Mouse (Mus musculus) hindbrain, embryonic 13.5 days (tissue): ENCODE results near the gene Abat. TPM values are rescaled to one million over a fixed set of nuclear protein-coding genes. Genes with fewer than 3 reads are reported as not detected.

ENCODE experiments used
- ATAC-seq: fragments of 200-750 bp; cut with Nextera tagmentation; 2 replicates; pipeline ENCODE4 v1.8.0; 2017; ENCODE audit warnings: moderate TSS enrichment; ENCODE audit not compliant: low FRiP score
- H3K27ac ChIP-seq: fragments of 300-500 bp; sonication (generic); 2 replicates; pipeline ENCODE4 v1.5.1; 2015; ENCODE audit warnings: inconsistent platforms, mild to moderate bottlenecking, moderate library complexity
- H3K27me3 ChIP-seq: fragments of 300-500 bp; sonication (generic); 2 replicates; pipeline ENCODE4 v1.6.1; 2015; ENCODE audit warnings: mild to moderate bottlenecking, inconsistent platforms
- H3K36me3 ChIP-seq: fragments of 300-500 bp; sonication (generic); 2 replicates; pipeline ENCODE4 v1.6.1; 2015; ENCODE audit warnings: mild to moderate bottlenecking, inconsistent platforms
- H3K4me1 ChIP-seq: fragments of 300-500 bp; sonication (generic); replicated peaks from 2 replicates; pipeline ENCODE4 v1.6.1; 2015; ENCODE audit warnings: inconsistent platforms
- H3K4me2 ChIP-seq: fragments of 300-500 bp; sonication (generic); 2 replicates; pipeline ENCODE4 v1.6.1; 2015; ENCODE audit warnings: inconsistent platforms, mild to moderate bottlenecking, moderate library complexity
- H3K4me3 ChIP-seq: fragments of 300-500 bp; sonication (generic); 2 replicates; pipeline ENCODE4 v1.5.1; 2015; ENCODE audit warnings: mild to moderate bottlenecking, inconsistent platforms
- H3K9ac ChIP-seq: fragments of 300-500 bp; sonication (generic); 2 replicates; pipeline ENCODE4 v1.6.1; 2015; ENCODE audit warnings: mild to moderate bottlenecking, inconsistent platforms
- H3K9me3 ChIP-seq: fragments of 300-500 bp; sonication (generic); 2 replicates; pipeline ENCODE4 v1.6.1; 2016; ENCODE audit warnings: inconsistent platforms
- WGBS: fragments of 180-500 bp; shearing (Covaris S2); methylation state at CpG from one replicate; pipeline ENCODE4 v1.1.7; 2015; 5-methylcytosine and 5-hydroxymethylcytosine counted together
- polyA plus RNA-seq: library from polyadenylated mRNA; unstranded; fragments of >200 nt; fragmentation: Nextera tagmentation; extraction: Ambion mirVana; gene quantifications from 2 replicates; pipeline ENCODE4 v1.2.1, GENCODE M21; 2015

Abat gene
- polyA plus RNA-seq, 1 experiment from 2014 or later, result 88.3 TPM

GRCm38 (mm10) chr16:8613447-8613846, 100.2 kb downstream of the Abat start:
- Histone ChIP-seq H3K27me3 (peaks cover 39% of the 10 kb centered on the region; the same call in 1 of the 2 replicates), H3K4me1 (no peaks in the 10 kb centered on the region), H3K27ac (no peak overlapping the region), H3K4me2 (no peak overlapping the region), H3K9ac (no peak overlapping the region), H3K36me3 (peaks cover 82% of the 10 kb centered on the region), H3K9me3 (no peaks in the 10 kb centered on the region), H3K4me3 (no peak overlapping the region)
- WGBS, result 88% methylated on average over 3 of the region's 3 CpGs
- ATAC-seq, result no peak

- Histone ChIP-seq H3K27me3 (peaks cover 56% of the 10 kb centered on the region), H3K9me3 (no peaks in the 10 kb centered on the region), H3K9ac (no peak overlapping the region), H3K4me3 (no peak overlapping the region), H3K27ac (no peak overlapping the region), H3K4me2 (no peak overlapping the region), H3K36me3 (peaks cover 72% of the 10 kb centered on the region), H3K4me1 (no peaks in the 10 kb centered on the region)
- 14% methylated on average over 10 of the region's 10 CpGs for WGBS
- ATAC-seq, result no peak
These were observed 106.6 kb downstream of the Abat start for GRCm38 (mm10) chr16:8619659-8620314.

- no peak overlapping the region for H3K4me3 ChIP-seq
- ATAC-seq, result no peak
- WGBS, result 77% methylated on average over 16 of the region's 16 CpGs
- H3K9ac ChIP-seq, result no peak overlapping the region
- peaks cover 67% of the 10 kb centered on the region for H3K36me3 ChIP-seq
- no peaks in the 10 kb centered on the region for H3K9me3 ChIP-seq
- H3K27me3 ChIP-seq, result peaks cover 50% of the 10 kb centered on the region
- no peak overlapping the region for H3K27ac ChIP-seq
- no peak overlapping the region for H3K4me2 ChIP-seq
- no peaks in the 10 kb centered on the region for H3K4me1 ChIP-seq
These were observed 107.3 kb downstream of the Abat start for GRCm38 (mm10) chr16:8620315-8621115.

GRCm38 (mm10) chr16:8630419-8630818, 117.2 kb downstream of the Abat start:
- Histone ChIP-seq H3K9me3 (no peaks in the 10 kb centered on the region), H3K4me3 (no peak overlapping the region), H3K4me1 (peaks cover 2% of the 10 kb centered on the region; the same call in 1 of the 2 replicates), H3K4me2 (no peak overlapping the region), H3K27me3 (no peaks in the 10 kb centered on the region), H3K36me3 (peaks cover 42% of the 10 kb centered on the region), H3K27ac (no peak overlapping the region), H3K9ac (no peak overlapping the region)
- WGBS, result 83% methylated on average over 2 of the region's 2 CpGs
- no peak for ATAC-seq

GRCm38 (mm10) chr16:8631428-8631827, 118.2 kb downstream of the Abat start:
- WGBS, result 91% methylated on average over 5 of the region's 5 CpGs
- Histone ChIP-seq H3K27me3 (no peaks in the 10 kb centered on the region), H3K36me3 (peaks cover 47% of the 10 kb centered on the region), H3K4me1 (peaks cover 12% of the 10 kb centered on the region), H3K4me3 (no peak overlapping the region), H3K27ac (no peak overlapping the region), H3K4me2 (no peak overlapping the region), H3K9me3 (no peaks in the 10 kb centered on the region), H3K9ac (no peak overlapping the region)
- no peak for ATAC-seq

- 0% methylated on average over 13 of the region's 13 CpGs for WGBS
- no peaks in the 10 kb centered on the region for H3K27me3 ChIP-seq
- no peak; the same call in 1 of the 2 replicates for ATAC-seq
These were observed 123.6 kb downstream of the Abat start for GRCm38 (mm10) chr16:8636867-8637216.

GRCm38 (mm10) chr16:8637217-8638051, 124.2 kb downstream of the Abat start, which contains the start of the genes Pmm2 and Tmem186:
Gene Pmm2, plus strand, starts transcription at chr16:8637674.
Gene Tmem186, minus strand, starts transcription at chr16:8637712.
- ATAC-seq, result peak; percentile 94
- H3K4me1 ChIP-seq, result peaks cover 28% of the 10 kb centered on the region
- peak within 1 kb of the TSS; percentile 94 for H3K4me2 ChIP-seq
- whole genome bisulfite sequencing, result under 1% methylated on average over 59 of the region's 59 CpGs
- peaks cover 40% of the 10 kb centered on the region for H3K36me3 ChIP-seq
- peak within 1 kb of the TSS; percentile 85 for H3K4me3 ChIP-seq
- H3K9ac ChIP-seq, result peak within 1 kb of the TSS; percentile 79
- H3K27me3 ChIP-seq, result no peaks in the 10 kb centered on the region
- peak within 1 kb of the TSS; percentile 84 for H3K27ac ChIP-seq
- no peaks in the 10 kb centered on the region for H3K9me3 ChIP-seq

More at GRCm38 (mm10) chr16:8636867-8637216, 123.6 kb downstream of the Abat start:
- Histone ChIP-seq H3K9ac (peak overlapping the region; percentile 79), H3K4me2 (peak overlapping the region; percentile 94), H3K27ac (peak overlapping the region; percentile 84), H3K36me3 (peaks cover 46% of the 10 kb centered on the region), H3K4me3 (peak overlapping the region; percentile 85), H3K9me3 (no peaks in the 10 kb centered on the region), H3K4me1 (peaks cover 28% of the 10 kb centered on the region)

- 52% methylated on average over 7 of the region's 7 CpGs for WGBS
- H3K9me3 ChIP-seq, result no peaks in the 10 kb centered on the region
- peak overlapping the region; percentile 94 for H3K4me2 ChIP-seq
- peaks cover 41% of the 10 kb centered on the region for H3K36me3 ChIP-seq
- no peaks in the 10 kb centered on the region for H3K27me3 ChIP-seq
- peaks cover 28% of the 10 kb centered on the region for H3K4me1 ChIP-seq
- no peak overlapping the region; the same call in 1 of the 2 replicates for H3K27ac ChIP-seq
- peak overlapping the region; percentile 79 for H3K9ac ChIP-seq
- H3K4me3 ChIP-seq, result peak overlapping the region; percentile 85
- ATAC-seq, result no peak; the same call in 1 of the 2 replicates
These were observed 124.9 kb downstream of the Abat start for GRCm38 (mm10) chr16:8638131-8638530.

GRCm38 (mm10) chr16:8639466-8640191, 126.4 kb downstream of the Abat start:
- peaks cover 28% of the 10 kb centered on the region for H3K4me1 ChIP-seq
- no peak overlapping the region for H3K4me3 ChIP-seq
- no peak overlapping the region for H3K4me2 ChIP-seq
- ATAC-seq, result no peak
- H3K36me3 ChIP-seq, result peaks cover 46% of the 10 kb centered on the region
- 92% methylated on average over 11 of the region's 11 CpGs for WGBS
- no peaks in the 10 kb centered on the region for H3K9me3 ChIP-seq
- no peak overlapping the region for H3K27ac ChIP-seq
- no peaks in the 10 kb centered on the region for H3K27me3 ChIP-seq
- H3K9ac ChIP-seq, result no peak overlapping the region

- H3K4me2 ChIP-seq, result no peak overlapping the region
- H3K27ac ChIP-seq, result no peak overlapping the region
- WGBS, result 76% methylated on average over 2 of the region's 2 CpGs
- peaks cover 74% of the 10 kb centered on the region for H3K36me3 ChIP-seq
- no peak overlapping the region for H3K4me3 ChIP-seq
- 0 out of 2 replicates have a peak overlapping the region, but pooled peaks have one; percentile 9 for H3K9ac ChIP-seq
- ATAC-seq, result no peak
- no peaks in the 10 kb centered on the region for H3K9me3 ChIP-seq
- H3K4me1 ChIP-seq, result peaks cover 2% of the 10 kb centered on the region
- H3K27me3 ChIP-seq, result no peaks in the 10 kb centered on the region
These were observed 130.6 kb downstream of the Abat start for GRCm38 (mm10) chr16:8643855-8644254.

GRCm38 (mm10) chr16:8645546-8645945, 132.3 kb downstream of the Abat start:
- Histone ChIP-seq H3K27ac (no peak overlapping the region), H3K36me3 (peaks cover 87% of the 10 kb centered on the region), H3K4me1 (no peaks in the 10 kb centered on the region), H3K27me3 (no peaks in the 10 kb centered on the region), H3K9ac (no peak overlapping the region), H3K9me3 (no peaks in the 10 kb centered on the region), H3K4me2 (no peak overlapping the region), H3K4me3 (no peak overlapping the region)
- 85% methylated on average over 6 of the region's 6 CpGs for WGBS
- ATAC-seq, result no peak
